Mouse (Mus musculus) neural tube, embryonic 10.5 days (tissue): ENCODE results near the gene Olfr1184.
"Not testable (repeated sequence)": the region's sequence is repeated elsewhere in the genome, so short reads cannot be mapped to it uniquely, and the experiment has no call there.

ENCODE experiments used
- DNase-seq: peaks from one replicate; pipeline ENCODE4 v3.0.0-alpha.2; 2017; ENCODE audit warnings: low spot score; ENCODE audit errors: extremely low spot score

The Olfr1184 gene

DNA sequence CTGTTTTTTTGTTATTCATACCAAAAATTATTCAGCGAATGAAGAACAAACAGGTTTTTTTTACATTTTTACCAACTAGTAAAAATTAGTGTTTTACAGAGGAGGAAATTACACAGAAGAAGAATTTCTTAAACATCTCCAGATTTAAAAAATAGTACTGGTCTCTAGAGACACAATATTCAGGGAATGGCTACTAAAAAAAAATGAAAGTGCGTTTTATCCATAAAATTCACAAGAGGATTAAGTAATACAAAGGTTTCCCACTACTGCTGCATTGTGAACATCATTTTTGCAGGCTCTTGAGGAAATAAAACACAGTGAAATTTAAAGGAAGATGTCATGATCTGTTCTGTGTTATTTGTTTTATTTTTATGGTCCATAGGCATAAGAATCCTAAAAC is at the start of gene Olfr1184:
Gene Olfr1184, plus strand, starts transcription at position 301 of the 400 bp plus-strand sequence.
- DNase-seq: no peak

DNA sequence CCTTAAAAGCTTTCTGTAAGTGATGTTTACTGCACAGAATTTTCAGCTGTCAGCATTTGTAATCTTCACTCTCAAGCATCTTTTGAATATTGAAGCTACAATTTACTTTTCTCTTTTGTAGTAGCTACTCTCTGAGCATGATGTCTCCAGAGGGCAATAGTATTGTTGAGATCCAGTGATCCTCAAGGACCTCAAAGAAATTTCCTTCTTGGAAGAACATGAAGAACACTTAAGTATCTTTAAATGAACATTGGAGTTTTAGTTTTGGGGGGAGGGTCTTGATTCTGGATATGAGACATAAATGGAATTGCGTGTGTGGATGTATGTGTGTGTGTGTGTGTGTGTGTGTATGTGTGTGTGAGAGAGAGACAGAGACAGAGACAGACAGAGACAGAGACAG is 34.4 kb upstream of the Olfr1184 start, which contains the start of gene Gm13757:
Gene Gm13757, minus strand, starts transcription at position 101 of the 400 bp plus-strand sequence.
- no peak for DNase-seq

DNA sequence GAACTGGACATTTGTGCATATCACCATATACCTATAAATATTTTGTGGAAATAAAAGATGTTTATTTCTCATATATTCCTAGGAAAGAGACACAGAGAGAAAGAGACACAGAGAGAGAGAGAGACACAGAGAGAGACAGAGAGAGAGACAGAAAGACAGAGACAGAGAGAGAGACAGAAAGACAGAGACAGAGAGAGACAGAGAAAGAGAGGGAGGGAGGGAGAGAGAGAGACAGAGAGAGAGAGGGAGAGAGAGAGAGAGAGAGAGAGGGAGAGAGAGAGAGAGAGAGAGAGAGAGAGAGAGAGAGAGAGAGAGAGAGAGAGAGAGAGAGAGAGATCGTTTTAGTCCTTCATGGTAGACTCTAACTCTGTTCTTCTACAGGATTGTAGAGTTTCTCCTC is 28.8 kb upstream of the Olfr1184 start, which contains the start of gene Olfr1183:
Gene Olfr1183, plus strand, starts transcription at position 301 of the 400 bp plus-strand sequence.
- not testable (repeated sequence) for DNase-seq

DNA sequence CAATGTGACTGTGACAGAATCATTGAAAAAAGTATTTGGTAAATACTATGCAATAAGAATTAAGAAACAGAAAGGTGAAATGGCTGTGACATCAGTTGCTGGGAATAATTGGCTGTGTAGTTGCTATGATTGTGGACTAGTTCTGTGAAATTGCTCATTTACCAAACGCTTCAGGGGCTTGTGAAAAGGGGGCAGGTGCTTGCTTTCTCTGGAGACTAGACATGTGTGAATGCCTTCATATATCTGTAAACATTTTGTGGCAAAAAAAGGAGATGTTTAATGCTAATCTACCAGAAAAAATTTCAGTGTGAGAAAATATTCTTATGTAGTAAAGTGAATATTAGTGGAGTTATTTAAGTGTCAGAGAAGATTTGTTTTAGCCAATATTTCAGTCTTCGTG is 9.6 kb downstream of the Olfr1184 start, which contains the start of gene Olfr1185-ps1:
Gene Olfr1185-ps1, plus strand, starts transcription at position 301 of the 400 bp plus-strand sequence.
- no peak for DNase-seq

DNA sequence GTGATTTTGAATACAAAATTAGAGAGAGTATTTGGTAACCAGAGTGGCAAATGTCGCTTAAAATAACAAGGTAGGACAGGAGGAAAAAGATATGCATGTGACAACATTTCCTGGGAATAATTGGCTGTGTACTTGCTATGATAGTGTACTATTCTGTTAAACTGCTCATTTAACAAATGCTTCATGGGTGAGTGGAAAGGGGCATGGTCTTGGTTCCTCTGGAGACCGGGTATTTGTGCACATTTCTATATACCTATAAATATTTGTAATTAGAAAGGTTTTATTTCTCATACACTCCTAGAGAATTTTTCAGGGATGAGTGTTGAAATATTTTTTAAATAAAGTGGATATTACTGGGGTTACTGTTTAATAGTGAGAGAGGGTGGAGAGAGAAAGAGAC is 34.9 kb downstream of the Olfr1184 start, which contains the start of gene Olfr1186:
Gene Olfr1186, plus strand, starts transcription at position 301 of the 400 bp plus-strand sequence.
- DNase-seq: no peak

DNA sequence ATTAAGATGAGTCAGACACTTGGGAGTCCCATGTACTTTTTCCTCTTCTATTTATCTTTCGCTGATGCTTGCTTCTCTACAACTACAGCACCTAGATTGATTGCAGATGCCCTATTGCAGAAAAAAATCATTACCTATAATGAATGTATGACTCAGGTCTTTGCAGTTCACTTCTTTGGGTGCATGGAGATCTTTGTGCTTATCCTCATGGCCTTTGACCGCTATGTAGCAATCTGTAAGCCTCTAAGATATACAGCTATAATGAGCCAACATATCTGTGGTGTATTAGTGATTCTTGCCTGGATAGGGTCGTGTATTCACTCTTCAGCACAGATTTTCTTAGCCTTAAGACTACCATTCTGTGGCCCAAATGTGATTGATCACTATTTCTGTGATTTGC is 42.3 kb downstream of the Olfr1184 start:
- DNase-seq: no peak
